Mouse (Mus musculus): Measurements from ENCODE around the gene Ankrd61.

Ankrd61 gene

GRCm38 (mm10) chr5:143897635-143898330, at the start of gene Ankrd61:
Ankrd61 (minus strand) TSS chr5:143897685.
- no peak for DNase-seq (ENCODE audit: low spot score)

- no peak for DNase-seq (ENCODE audit: low spot score)
Measured at GRCm38 (mm10) chr5:143943231-143944125, 46.0 kb upstream of the Ankrd61 start.

- DNase-seq (ENCODE audit: low spot score) = no peak
Measured at GRCm38 (mm10) chr5:143941588-143941987, 44.1 kb upstream of the Ankrd61 start.

GRCm38 (mm10) chr5:143936156-143936555, 38.7 kb upstream of the Ankrd61 start:
- no peak for DNase-seq (ENCODE audit: low spot score)

- DNase-seq (ENCODE audit: low spot score) = no peak
Measured at GRCm38 (mm10) chr5:143933875-143934274, 36.4 kb upstream of the Ankrd61 start.

- no peak for DNase-seq (ENCODE audit: low spot score)
Measured at GRCm38 (mm10) chr5:143933414-143933813, 35.9 kb upstream of the Ankrd61 start.

GRCm38 (mm10) chr5:143932831-143933230, 35.3 kb upstream of the Ankrd61 start, which contains the start of gene Rsph10b:
Rsph10b (plus strand) TSS chr5:143933035.
- no peak for DNase-seq (ENCODE audit: low spot score)

DNA sequence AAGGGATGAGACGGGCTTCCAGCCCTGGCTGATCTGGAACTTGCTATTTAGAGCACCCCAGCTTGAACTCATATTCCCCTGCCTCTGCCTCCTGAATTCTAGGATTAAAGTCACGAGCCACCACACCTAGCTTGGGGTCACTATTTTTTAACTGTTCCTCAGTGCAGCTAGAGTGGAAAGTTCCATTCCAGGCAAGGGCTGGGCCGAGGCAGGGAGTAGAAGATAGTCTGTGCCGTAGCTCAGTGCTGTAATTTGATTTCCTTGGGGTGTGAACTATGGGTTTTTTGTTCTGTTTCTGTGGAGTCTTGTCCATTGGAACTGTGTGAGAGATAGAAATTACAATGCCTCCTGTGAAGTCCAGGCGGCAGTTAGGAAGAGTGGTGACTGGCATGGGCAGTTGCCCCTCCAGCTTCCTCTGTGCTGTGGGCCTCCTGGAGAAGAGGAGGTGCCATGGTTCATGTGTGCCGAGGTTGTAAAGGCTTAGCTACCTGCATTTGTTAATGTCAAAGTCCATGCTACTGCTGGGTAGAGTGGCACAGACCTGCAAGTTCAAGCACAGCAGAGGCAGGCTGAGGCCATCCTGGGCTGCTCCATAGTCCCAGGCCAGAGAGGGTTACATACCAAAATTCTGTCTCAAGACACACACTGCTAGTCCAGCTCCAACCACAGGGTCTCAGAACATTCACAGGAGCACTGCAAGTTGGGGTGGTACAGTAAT, 34.5 kb upstream of the Ankrd61 start:
- DNase-seq (ENCODE audit: low spot score) = no peak

DNA sequence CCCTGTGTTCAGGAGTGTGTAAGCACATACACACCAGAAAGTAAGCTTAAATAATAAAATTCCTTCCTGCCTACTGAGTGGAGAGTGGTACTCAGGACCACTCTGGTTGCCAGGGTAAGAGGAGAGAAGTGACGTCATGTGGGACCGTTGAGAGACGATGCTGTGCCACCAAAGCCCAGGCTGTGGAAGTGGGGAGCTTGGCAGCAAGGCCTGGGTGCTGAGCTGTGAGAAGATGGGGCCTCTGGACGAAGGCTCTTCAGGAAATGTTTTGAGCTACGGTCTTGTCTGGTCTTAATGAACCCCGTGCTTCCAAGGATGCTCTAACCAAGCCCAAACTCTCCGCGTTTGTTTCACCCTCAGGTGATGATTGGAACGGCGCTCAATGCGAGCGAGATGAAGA, 33.2 kb upstream of the Ankrd61 start:
- no peak for DNase-seq (ENCODE audit: low spot score)

- no peak for DNase-seq (ENCODE audit: low spot score)
Measured at GRCm38 (mm10) chr5:143929291-143929690, 31.8 kb upstream of the Ankrd61 start.

DNA sequence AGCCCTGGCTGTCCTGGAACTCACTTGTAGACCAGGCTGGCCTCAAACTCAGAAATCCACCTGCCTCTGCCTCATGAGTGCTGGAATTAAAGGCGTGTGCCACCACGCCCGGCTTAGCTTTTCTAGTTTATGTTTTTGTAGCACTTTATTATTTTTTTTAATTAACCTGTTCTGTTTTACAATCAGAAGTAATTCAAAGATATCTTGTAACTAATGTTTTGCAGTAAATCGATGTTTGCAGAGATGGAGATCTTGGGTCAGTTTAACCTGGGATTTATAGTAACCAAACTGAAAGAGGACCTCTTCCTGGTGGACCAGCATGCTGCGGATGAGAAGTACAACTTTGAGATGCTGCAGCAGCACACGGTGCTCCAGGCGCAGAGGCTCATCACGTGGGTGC, 30.4 kb upstream of the Ankrd61 start, which contains the start of gene Gm42421:
TSS of gene Gm42421 (plus strand) at position 301 of the 400 bp plus-strand sequence.
- no peak for DNase-seq (ENCODE audit: low spot score)

GRCm38 (mm10) chr5:143924781-143925452, 27.4 kb upstream of the Ankrd61 start:
- no peak for DNase-seq (ENCODE audit: low spot score)

- no peak for DNase-seq (ENCODE audit: low spot score)
Measured at GRCm38 (mm10) chr5:143918120-143918519, 20.6 kb upstream of the Ankrd61 start.

- peak; percentile 56 for DNase-seq (ENCODE audit: low spot score)
Measured at GRCm38 (mm10) chr5:143917418-143917817, 19.9 kb upstream of the Ankrd61 start.

DNA sequence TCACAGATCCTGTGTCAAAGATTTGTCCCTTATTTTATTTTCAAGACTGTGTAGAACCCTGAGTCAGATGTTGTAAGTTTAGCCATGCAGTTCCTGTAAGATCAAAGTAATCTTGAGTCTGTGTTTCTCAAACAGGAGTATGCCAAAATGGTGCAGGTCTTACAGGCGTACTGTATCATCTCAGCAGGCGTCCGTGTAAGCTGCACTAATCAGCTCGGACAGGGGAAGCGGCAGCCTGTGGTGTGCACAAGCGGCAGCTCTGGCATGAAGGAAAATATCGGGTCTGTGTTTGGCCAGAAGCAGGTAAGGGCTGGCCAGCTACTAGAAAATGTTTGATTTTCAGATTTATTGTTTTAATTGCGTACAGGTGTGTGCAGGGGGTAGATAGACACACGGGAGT, 18.7 kb upstream of the Ankrd61 start:
- no peak for DNase-seq (ENCODE audit: low spot score)

DNA sequence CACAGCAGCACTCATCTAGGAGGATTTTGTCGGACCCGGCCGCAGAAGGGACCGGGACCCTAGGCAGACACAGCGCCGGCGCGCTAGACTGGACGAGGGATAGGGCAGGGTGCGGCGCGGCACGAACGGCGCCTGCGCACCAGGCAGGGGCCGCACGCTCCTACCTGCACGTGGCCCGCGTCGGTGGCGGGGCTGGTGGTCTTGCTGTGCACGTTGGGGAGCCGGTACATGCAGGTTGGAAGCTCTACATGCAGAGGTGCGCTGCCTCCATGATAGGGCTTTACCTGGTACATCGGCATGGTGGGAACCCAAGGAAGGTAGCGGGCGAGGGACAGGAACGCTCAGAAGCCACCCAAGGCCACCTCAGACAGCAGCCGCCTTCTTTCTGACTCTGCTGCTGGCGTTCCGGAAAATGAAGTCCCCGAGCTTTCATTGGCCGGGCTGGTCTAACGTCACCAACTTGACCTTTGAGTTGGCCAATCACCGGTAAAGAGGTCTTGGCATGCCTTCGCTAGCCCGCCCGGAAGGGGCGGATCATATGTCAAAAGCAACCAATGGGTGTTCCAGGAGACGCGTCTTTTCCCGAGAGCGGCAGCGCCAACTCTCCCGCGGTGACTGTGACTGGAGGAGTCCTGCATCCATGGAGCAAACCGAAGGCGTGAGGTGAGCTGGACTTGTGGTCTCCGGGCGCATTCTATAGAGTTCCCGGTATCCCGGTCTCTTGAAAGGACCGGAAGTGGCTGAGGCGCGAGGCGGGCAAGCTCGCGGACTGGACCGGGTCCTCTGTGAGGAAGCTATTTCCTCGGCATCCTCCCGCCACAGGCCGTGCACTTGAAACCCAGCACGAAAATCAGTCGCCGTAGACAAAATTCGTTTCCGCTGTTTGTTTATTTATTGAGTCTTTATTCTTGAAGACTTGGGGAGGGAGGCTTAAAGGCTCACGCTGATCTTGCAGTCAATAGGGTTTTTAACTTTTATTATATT, 12.2 kb upstream of the Ankrd61 start, which contains the start of the genes Aimp2 and Pms2:
TSS of gene Aimp2 (minus strand) at position 431 of the 984 bp plus-strand sequence.
TSS of gene Pms2 (plus strand) at position 548 of the 984 bp plus-strand sequence.
- DNase-seq (ENCODE audit: low spot score) = peak; percentile 98

- peak; percentile 20 for DNase-seq (ENCODE audit: low spot score)
Measured at GRCm38 (mm10) chr5:143908926-143909325, 11.4 kb upstream of the Ankrd61 start.

GRCm38 (mm10) chr5:143906429-143906828, 8.9 kb upstream of the Ankrd61 start:
- no peak for DNase-seq (ENCODE audit: low spot score)

DNA sequence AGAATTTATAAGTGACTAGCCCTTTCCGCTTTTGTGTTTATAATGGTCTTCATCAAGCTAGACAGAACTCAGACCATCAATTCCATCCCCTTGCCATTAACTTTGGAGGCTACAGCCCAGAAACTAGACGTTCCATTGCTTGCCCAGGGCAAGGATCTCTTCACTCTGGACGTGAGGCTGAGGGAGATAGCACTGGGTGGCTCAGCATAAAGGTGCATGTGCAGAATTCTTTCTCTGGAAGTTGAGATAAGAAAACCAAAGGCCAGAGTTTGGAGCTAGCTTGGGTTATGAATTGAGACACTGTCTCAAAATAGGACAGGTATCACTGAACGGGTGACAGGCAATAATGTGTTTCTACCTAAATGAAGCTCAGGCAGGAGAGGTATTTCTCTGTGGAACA, 6.3 kb upstream of the Ankrd61 start:
- no peak for DNase-seq (ENCODE audit: low spot score)

DNA sequence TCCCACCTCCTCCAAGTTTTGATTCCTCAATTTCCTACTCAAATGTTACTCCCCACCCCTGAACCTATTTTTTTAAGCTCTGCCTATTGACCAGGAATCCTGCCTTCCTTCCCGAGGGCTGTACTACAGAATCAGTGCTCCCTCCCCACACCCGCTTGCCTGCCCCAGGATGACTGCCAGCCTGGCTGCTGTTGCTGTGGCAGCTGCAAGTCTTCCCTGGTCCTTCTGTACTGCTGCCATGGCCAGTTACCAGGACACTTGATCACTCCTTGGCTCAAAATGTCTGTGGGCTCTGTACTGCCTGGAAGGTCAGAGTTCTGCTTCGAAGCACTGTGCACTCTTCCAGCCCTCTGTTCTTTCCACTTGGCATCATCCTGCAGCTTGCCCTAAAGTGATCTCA, 4.6 kb upstream of the Ankrd61 start:
- DNase-seq (ENCODE audit: low spot score) = no peak

All from yolk sac, embryonic 10.5 days (tissue).